Mouse (Mus musculus) testis, postnatal 10 days (tissue): ENCODE measurements at regions not wholly inside any gene's neighbourhood (a gene's known extent, or its start where the extent isn't known, plus 50 kb on each side); places are given as distances from the start of the nearest gene placed in this dataset.

Experiments used
- DNase-seq: peaks from one replicate; pipeline ENCODE4 v3.0.0; 2021; ENCODE audit warnings: low spot score

- DNase-seq, result no peak
These were observed 106.3 kb downstream of the Aldh8a1 start for GRCm38 (mm10) chr10:21483373-21483772.

- no peak for DNase-seq
These were observed 104.5 kb upstream of the 1700020N01Rik start for GRCm38 (mm10) chr10:21488374-21488930.

- peak; percentile 49 for DNase-seq
These were observed 102.0 kb upstream of the 1700020N01Rik start for GRCm38 (mm10) chr10:21490910-21491309.

GRCm38 (mm10) chr10:21492254-21492894, 100.6 kb upstream of the 1700020N01Rik start:
- no peak for DNase-seq

- no peak for DNase-seq
These were observed 98.4 kb upstream of the 1700020N01Rik start for GRCm38 (mm10) chr10:21494536-21494935.

- no peak for DNase-seq
These were observed 95.8 kb upstream of the 1700020N01Rik start for GRCm38 (mm10) chr10:21497110-21497509.

GRCm38 (mm10) chr10:21498143-21498542, 94.8 kb upstream of the 1700020N01Rik start:
- no peak for DNase-seq

- DNase-seq, result no peak
These were observed 91.3 kb upstream of the 1700020N01Rik start for GRCm38 (mm10) chr10:21501658-21502057.

GRCm38 (mm10) chr10:21504431-21504830, 88.5 kb upstream of the 1700020N01Rik start:
- DNase-seq, result no peak

GRCm38 (mm10) chr10:21511386-21511785, 81.6 kb upstream of the 1700020N01Rik start:
- peak; percentile 51 for DNase-seq

- no peak for DNase-seq
These were observed 80.5 kb upstream of the 1700020N01Rik start for GRCm38 (mm10) chr10:21512486-21512885.

- DNase-seq, result no peak
These were observed 75.2 kb upstream of the 1700020N01Rik start for GRCm38 (mm10) chr10:21517721-21518120.

- DNase-seq, result no peak
These were observed 72.1 kb upstream of the 1700020N01Rik start for GRCm38 (mm10) chr10:21520854-21521253.

GRCm38 (mm10) chr10:21525555-21525954, 67.4 kb upstream of the 1700020N01Rik start:
- DNase-seq, result no peak

GRCm38 (mm10) chr10:21528396-21528795, 64.5 kb upstream of the 1700020N01Rik start:
- DNase-seq, result no peak

- DNase-seq, result no peak
These were observed 63.7 kb upstream of the 1700020N01Rik start for GRCm38 (mm10) chr10:21529098-21529749.

- DNase-seq, result no peak
These were observed 60.8 kb upstream of the 1700020N01Rik start for GRCm38 (mm10) chr10:21532142-21532541.

- no peak for DNase-seq
These were observed 57.3 kb upstream of the 1700020N01Rik start for GRCm38 (mm10) chr10:21535631-21536030.

- DNase-seq, result no peak
These were observed 54.5 kb upstream of the 1700020N01Rik start for GRCm38 (mm10) chr10:21538481-21538880.
